7 mouse cellular contexts compared by ENCODE assay signal in the genomic region with DNA sequence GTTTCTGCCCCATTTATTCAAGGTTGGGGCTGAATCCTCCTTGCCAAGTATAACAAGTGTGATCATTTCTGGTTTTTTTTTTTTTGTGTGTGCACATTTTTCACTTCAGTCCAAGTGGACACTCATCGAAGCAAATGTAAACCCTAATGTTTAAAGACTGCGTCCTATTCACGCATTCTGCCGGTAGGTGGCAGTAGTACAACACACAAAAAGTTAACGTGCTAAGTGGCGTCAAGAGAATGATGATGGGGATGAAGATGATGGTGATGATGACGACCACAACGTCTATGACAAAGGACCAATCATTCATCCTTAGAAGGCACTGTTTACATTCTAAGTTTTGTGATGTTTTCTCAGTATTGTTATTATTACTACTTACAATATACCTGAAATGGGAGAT.
A peak's percentile ranks its signal among the peaks of the same experiment; 100 is the strongest.
DNase-seq lines count a peak whose midpoint lies in the region; ATAC-seq and TF ChIP-seq lines count a peak whose summit lies in the region.

No protein-coding gene starts in this region.

- WGBS in liver, adult 2 months = 11% methylated on average over 8 of the region's 8 CpGs
- 9% methylated on average over 8 of the region's 8 CpGs for WGBS in liver, embryonic 12.5 days (ENCODE audit: insufficient replicate concordance)
- WGBS in embryonic facial prominence, embryonic 10.5 days = 13% methylated on average over 8 of the region's 8 CpGs

- ATAC-seq in liver, embryonic 12.5 days = no peak

- no peak for TF ChIP-seq POLR2A in liver, adult 2 months (IDR thresholded peaks at IDR 0.05; ENCODE audit: extremely low read depth, insufficient read depth, low read length)

- no peak overlapping the region for H3K4me2 ChIP-seq in liver, embryonic 12.5 days

- H3K9ac ChIP-seq in liver, adult 2 months (ENCODE audit: low read depth, low read length) = no peak overlapping the region
- no peak overlapping the region for H3K9ac ChIP-seq in liver, embryonic 12.5 days

- 0 out of 2 replicates have a peak, but pooled peaks have one; percentile 1 for TF ChIP-seq CTCF in liver, adult 2 months (IDR thresholded peaks at IDR 0.05; ENCODE audit: low read depth, low read length)

- H3K79me2 ChIP-seq in liver, adult 2 months (ENCODE audit: control insufficient read depth, insufficient read depth, low read length) = no peaks in the 10 kb centered on the region

- no peaks in the 10 kb centered on the region for H3K36me3 ChIP-seq in liver, adult 2 months (ENCODE audit: control insufficient read depth, insufficient read depth, low read length)
- H3K36me3 ChIP-seq in liver, embryonic 12.5 days = no peaks in the 10 kb centered on the region
- no peaks in the 10 kb centered on the region for H3K36me3 ChIP-seq in embryonic facial prominence, embryonic 10.5 days (replicated peaks)

- no peaks in the 10 kb centered on the region for H3K4me1 ChIP-seq in liver, adult 2 months (ENCODE audit: control insufficient read depth, insufficient read depth, low read length)
- no peaks in the 10 kb centered on the region for H3K4me1 ChIP-seq in liver, embryonic 12.5 days
- no peaks in the 10 kb centered on the region for H3K4me1 ChIP-seq in embryonic facial prominence, embryonic 10.5 days

- H3K27me3 ChIP-seq in liver, adult 2 months (ENCODE audit: control insufficient read depth, insufficient read depth, low read length) = no peaks in the 10 kb centered on the region
- no peaks in the 10 kb centered on the region for H3K27me3 ChIP-seq in liver, embryonic 12.5 days (replicated peaks)
- no peaks in the 10 kb centered on the region for H3K27me3 ChIP-seq in embryonic facial prominence, embryonic 10.5 days (replicated peaks; ENCODE audit: low read depth, poor library complexity, severe bottlenecking)

- peak; percentile 14 for DNase-seq in liver, adult 2 months (ENCODE audit: extremely low read depth, low read depth, low spot score)
- DNase-seq in adrenal gland, adult 2 months = peak; percentile 30
- DNase-seq in embryonic facial prominence, embryonic 10.5 days (ENCODE audit: low spot score) = peak; percentile 57
- peak; percentile 58 for DNase-seq in layer of hippocampus, adult 11-12 months (ENCODE audit: low spot score)
- peak; percentile 61 for DNase-seq in lung, postnatal 36 days
- peak; percentile 6 for DNase-seq in thymus, postnatal 25 days

- H3K4me3 ChIP-seq in liver, adult 2 months (ENCODE audit: insufficient read depth, low read depth, low read length) = no peak overlapping the region
- H3K4me3 ChIP-seq in liver, embryonic 12.5 days = no peak overlapping the region
- H3K4me3 ChIP-seq in embryonic facial prominence, embryonic 10.5 days = no peak overlapping the region

- no peak overlapping the region for H3K27ac ChIP-seq in liver, adult 2 months (replicated peaks; ENCODE audit: insufficient read depth, low read depth, low read length)
- H3K27ac ChIP-seq in liver, embryonic 12.5 days = no peak overlapping the region
- H3K27ac ChIP-seq in embryonic facial prominence, embryonic 10.5 days (replicated peaks) = no peak overlapping the region

- H3K9me3 ChIP-seq in liver, embryonic 12.5 days (replicated peaks) = no peaks in the 10 kb centered on the region
- no peaks in the 10 kb centered on the region for H3K9me3 ChIP-seq in embryonic facial prominence, embryonic 10.5 days

Comparison
In these comparisons a context has a peak if more than half of its experiments do, and no peak if none do; other contexts are left out.
1. DNase-seq: peak in every context shown above with its lines; median percentile 61 in lung, postnatal 36 days; 58 in layer of hippocampus, adult 11-12 months; 57 in embryonic facial prominence, embryonic 10.5 days; 30 in adrenal gland, adult 2 months; 14 in liver, adult 2 months; 6 in thymus, postnatal 25 days.